Mouse (Mus musculus): ENCODE measurements at regions not wholly inside any gene's neighbourhood (a gene's known extent, or its start where the extent isn't known, plus 50 kb on each side); places are given as distances from the start of the nearest gene placed in this dataset.

DNA sequence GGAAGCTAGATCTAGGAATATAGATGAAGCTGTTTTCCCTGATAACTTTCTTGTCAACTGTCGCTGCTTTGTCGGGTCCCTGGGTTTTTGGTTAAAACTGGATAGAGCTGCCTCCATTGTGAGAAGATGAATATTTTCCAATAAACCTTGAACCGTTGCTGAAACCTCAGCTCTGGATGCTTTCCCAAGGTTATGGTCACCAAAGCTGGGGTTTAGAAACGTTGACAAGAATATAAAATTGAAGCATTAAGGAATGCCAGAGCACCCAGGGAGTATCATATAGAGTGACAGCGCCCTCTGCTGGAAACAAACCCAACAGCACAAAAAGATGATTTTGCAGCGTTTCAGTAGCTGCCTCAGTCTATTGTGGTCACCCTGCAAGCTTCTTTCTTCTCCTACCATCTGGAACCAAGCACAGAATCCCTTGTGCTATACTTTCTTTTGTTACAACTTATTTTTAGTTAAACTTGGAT, 111.7 kb upstream of the Snx19 start:
- Histone ChIP-seq H3K27ac (ENCODE audit: low read depth) (peak overlapping the region; percentile 51; the same call in 1 of the 2 replicates), H3K36me3 (ENCODE audit: control insufficient read depth, insufficient read depth, low read length) (no peaks in the 10 kb centered on the region), H3K9ac (ENCODE audit: low read length) (no peak overlapping the region), H3K4me3 (ENCODE audit: low read depth, low read length) (no peak overlapping the region), H3K27me3 (replicated peaks; ENCODE audit: control insufficient read depth, insufficient read depth, low read length) (no peaks in the 10 kb centered on the region), H3K9me3 (ENCODE audit: control insufficient read depth, low read length) (no peaks in the 10 kb centered on the region), H3K4me2 (ENCODE audit: low read length) (peak overlapping the region; percentile 33), H3K4me1 (replicated peaks; ENCODE audit: control insufficient read depth, insufficient read depth, low read length) (no peaks in the 10 kb centered on the region; the same call in 1 of the 2 replicates)
- ATAC-seq (replicated peaks; ENCODE audit: low FRiP score, low TSS enrichment, low read depth) = no peak
- WGBS = 38% methylated on average over 6 of the region's 6 CpGs
- DNase-seq (ENCODE audit: low spot score) = peak; percentile 76

DNA sequence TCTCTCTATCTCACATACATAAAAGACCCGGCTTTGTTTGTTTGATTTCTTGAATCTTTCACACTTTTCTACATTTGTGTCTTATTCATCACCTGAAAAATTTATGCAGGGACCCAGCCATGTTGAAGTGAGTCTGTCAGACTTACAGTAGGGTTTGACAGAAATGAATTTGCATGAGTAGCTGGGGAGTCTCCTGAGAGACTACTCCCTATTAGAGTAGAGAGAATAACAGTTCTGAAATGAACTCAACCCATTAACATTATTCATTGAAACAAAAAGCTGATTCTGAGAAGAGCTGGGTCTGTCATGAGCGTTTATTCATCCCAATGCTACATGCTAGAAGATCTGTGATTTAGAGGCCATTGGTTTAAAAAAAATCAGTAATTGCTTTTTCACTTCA, 82.0 kb upstream of the Snx19 start:
- no peaks in the 10 kb centered on the region for H3K36me3 ChIP-seq (ENCODE audit: control insufficient read depth, insufficient read depth, low read length)
- 80% methylated on average over 2 of the region's 2 CpGs for WGBS
- no peak overlapping the region for H3K4me3 ChIP-seq (ENCODE audit: low read depth, low read length)
- H3K9me3 ChIP-seq (ENCODE audit: control insufficient read depth, low read length) = no peaks in the 10 kb centered on the region
- H3K4me1 ChIP-seq (replicated peaks; ENCODE audit: control insufficient read depth, insufficient read depth, low read length) = no peaks in the 10 kb centered on the region
- DNase-seq (ENCODE audit: low spot score) (no peak), ATAC-seq (replicated peaks; ENCODE audit: low FRiP score, low TSS enrichment, low read depth) (no peak)
- no peak overlapping the region for H3K9ac ChIP-seq (ENCODE audit: low read length)
- no peak overlapping the region for H3K27ac ChIP-seq (ENCODE audit: low read depth)
- no peaks in the 10 kb centered on the region for H3K27me3 ChIP-seq (replicated peaks; ENCODE audit: control insufficient read depth, insufficient read depth, low read length)
- H3K4me2 ChIP-seq (ENCODE audit: low read length) = no peak overlapping the region

DNA sequence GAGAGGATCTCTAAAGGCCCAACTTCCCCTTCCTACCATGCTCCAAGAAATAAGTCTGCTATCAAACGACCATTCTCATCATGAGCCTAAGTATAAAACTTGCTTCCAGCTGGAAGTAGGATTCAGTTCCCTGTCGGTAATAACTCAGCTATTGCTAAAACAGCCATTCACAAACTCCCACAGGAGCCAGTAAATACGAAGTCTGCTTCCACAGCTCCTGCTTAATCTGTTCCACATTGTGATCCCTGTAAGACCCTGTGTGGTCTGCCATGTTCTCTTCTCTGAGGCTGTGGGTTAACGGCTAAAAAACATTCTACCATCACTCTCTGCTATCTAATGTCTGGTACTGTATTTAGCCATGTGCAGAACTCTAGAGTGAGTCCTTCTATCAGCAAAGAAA, 72.9 kb upstream of the Snx19 start:
- Histone ChIP-seq H3K27me3 (replicated peaks; ENCODE audit: control insufficient read depth, insufficient read depth, low read length) (no peaks in the 10 kb centered on the region), H3K4me2 (ENCODE audit: low read length) (no peak overlapping the region), H3K27ac (ENCODE audit: low read depth) (no peak overlapping the region), H3K36me3 (ENCODE audit: control insufficient read depth, insufficient read depth, low read length) (no peaks in the 10 kb centered on the region), H3K9ac (ENCODE audit: low read length) (no peak overlapping the region), H3K4me3 (ENCODE audit: low read depth, low read length) (no peak overlapping the region), H3K9me3 (ENCODE audit: control insufficient read depth, low read length) (no peaks in the 10 kb centered on the region), H3K4me1 (replicated peaks; ENCODE audit: control insufficient read depth, insufficient read depth, low read length) (no peaks in the 10 kb centered on the region)
- no peak for DNase-seq (ENCODE audit: low spot score)
- whole genome bisulfite sequencing = 78% methylated on average over 4 of the region's 4 CpGs
- no peak for ATAC-seq (replicated peaks; ENCODE audit: low FRiP score, low TSS enrichment, low read depth)

DNA sequence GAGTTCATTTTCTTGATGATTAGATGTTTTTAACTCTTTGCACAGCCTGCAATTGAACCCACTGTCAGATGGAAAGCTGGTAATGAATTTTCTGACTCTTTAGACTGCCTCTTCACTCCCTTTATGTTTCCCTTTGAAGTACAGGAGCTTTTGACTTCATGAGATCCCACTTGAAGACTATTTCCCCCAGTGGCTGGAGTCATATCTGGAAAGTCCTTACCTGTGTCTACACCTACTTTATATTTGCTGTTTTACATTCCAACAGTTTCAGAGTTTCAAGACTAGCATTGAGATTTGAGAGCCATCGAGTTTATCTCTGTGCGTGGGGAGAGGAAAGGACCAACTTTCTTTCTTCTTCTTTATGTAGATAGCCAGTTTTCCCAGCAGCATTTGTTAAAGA, 71.3 kb upstream of the Snx19 start:
- ATAC-seq (replicated peaks; ENCODE audit: low FRiP score, low TSS enrichment, low read depth) = no peak
- Histone ChIP-seq H3K27ac (ENCODE audit: low read depth) (no peak overlapping the region), H3K4me2 (ENCODE audit: low read length) (no peak overlapping the region), H3K4me3 (ENCODE audit: low read depth, low read length) (no peak overlapping the region), H3K27me3 (replicated peaks; ENCODE audit: control insufficient read depth, insufficient read depth, low read length) (no peaks in the 10 kb centered on the region), H3K36me3 (ENCODE audit: control insufficient read depth, insufficient read depth, low read length) (no peaks in the 10 kb centered on the region), H3K4me1 (replicated peaks; ENCODE audit: control insufficient read depth, insufficient read depth, low read length) (no peaks in the 10 kb centered on the region), H3K9me3 (ENCODE audit: control insufficient read depth, low read length) (no peaks in the 10 kb centered on the region), H3K9ac (ENCODE audit: low read length) (no peak overlapping the region)
- WGBS = 94% methylated on average over 2 of the region's 2 CpGs
- no peak for DNase-seq (ENCODE audit: low spot score)

- ATAC-seq (replicated peaks; ENCODE audit: low FRiP score, low TSS enrichment, low read depth) (no peak), DNase-seq (ENCODE audit: low spot score) (no peak)
- no peak overlapping the region for H3K4me3 ChIP-seq (ENCODE audit: low read depth, low read length)
- no peaks in the 10 kb centered on the region for H3K9me3 ChIP-seq (ENCODE audit: control insufficient read depth, low read length)
- WGBS = 68% methylated on average over 11 of the region's 11 CpGs
- no peak overlapping the region for H3K27ac ChIP-seq (ENCODE audit: low read depth)
- no peak overlapping the region for H3K9ac ChIP-seq (ENCODE audit: low read length)
- H3K36me3 ChIP-seq (ENCODE audit: control insufficient read depth, insufficient read depth, low read length) = no peaks in the 10 kb centered on the region
- no peaks in the 10 kb centered on the region for H3K4me1 ChIP-seq (replicated peaks; ENCODE audit: control insufficient read depth, insufficient read depth, low read length)
- H3K4me2 ChIP-seq (ENCODE audit: low read length) = no peak overlapping the region
- H3K27me3 ChIP-seq (replicated peaks; ENCODE audit: control insufficient read depth, insufficient read depth, low read length) = no peaks in the 10 kb centered on the region
Measured at GRCm38 (mm10) chr9:30369554-30370440, 57.1 kb upstream of the Snx19 start.

DNA sequence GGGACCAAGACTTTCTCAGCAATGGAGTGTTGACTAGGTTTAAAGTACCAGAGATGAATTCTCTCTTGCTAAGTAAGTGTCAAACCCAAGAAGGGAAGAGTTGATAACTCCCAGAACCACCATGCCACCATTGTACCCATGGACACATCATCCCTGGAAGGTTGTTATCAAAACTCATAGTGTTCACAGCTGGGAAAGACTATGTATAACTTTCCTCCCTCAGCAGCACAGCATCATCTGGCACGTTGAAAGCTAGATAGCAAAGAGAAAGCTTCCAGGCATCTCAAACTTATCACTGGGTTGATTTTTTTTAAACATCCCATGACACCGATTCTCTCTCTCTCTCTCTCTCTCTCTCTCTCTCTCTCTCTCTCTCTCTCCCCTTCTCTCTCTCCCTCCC, 56.1 kb upstream of the Snx19 start:
- H3K27ac ChIP-seq (ENCODE audit: low read depth) = no peak overlapping the region
- no peaks in the 10 kb centered on the region for H3K27me3 ChIP-seq (replicated peaks; ENCODE audit: control insufficient read depth, insufficient read depth, low read length)
- no peak overlapping the region for H3K9ac ChIP-seq (ENCODE audit: low read length)
- no peak for DNase-seq (ENCODE audit: low spot score)
- ATAC-seq (replicated peaks; ENCODE audit: low FRiP score, low TSS enrichment, low read depth) = no peak
- H3K4me2 ChIP-seq (ENCODE audit: low read length) = no peak overlapping the region
- no peaks in the 10 kb centered on the region for H3K36me3 ChIP-seq (ENCODE audit: control insufficient read depth, insufficient read depth, low read length)
- H3K4me1 ChIP-seq (replicated peaks; ENCODE audit: control insufficient read depth, insufficient read depth, low read length) = no peaks in the 10 kb centered on the region
- no peak overlapping the region for H3K4me3 ChIP-seq (ENCODE audit: low read depth, low read length)
- 52% methylated on average over 2 of the region's 2 CpGs for WGBS
- no peaks in the 10 kb centered on the region for H3K9me3 ChIP-seq (ENCODE audit: control insufficient read depth, low read length)

DNA sequence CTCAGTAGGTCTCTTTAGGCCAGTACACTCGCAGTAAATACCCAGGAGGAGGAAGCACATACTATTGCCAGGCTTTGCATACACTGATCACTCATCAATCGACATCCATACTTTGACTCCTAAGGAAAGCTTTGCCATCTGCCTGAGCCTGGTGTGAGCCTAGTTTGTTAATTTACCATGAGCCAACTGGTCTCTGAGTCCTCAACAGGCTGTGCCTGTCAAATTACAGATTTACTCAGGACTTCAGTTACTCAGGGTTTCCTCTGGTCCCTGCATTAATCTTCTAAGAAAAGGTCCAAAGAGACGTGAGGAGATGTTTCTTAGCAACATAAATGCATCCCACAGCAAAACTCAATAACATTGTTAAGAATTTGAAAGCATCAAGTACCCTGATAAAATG, 50.0 kb upstream of the Snx19 start:
- DNase-seq (ENCODE audit: low spot score) (no peak), ATAC-seq (replicated peaks; ENCODE audit: low FRiP score, low TSS enrichment, low read depth) (no peak)
- Histone ChIP-seq H3K36me3 (ENCODE audit: control insufficient read depth, insufficient read depth, low read length) (no peaks in the 10 kb centered on the region), H3K9me3 (ENCODE audit: control insufficient read depth, low read length) (no peaks in the 10 kb centered on the region), H3K4me3 (ENCODE audit: low read depth, low read length) (no peak overlapping the region), H3K4me1 (replicated peaks; ENCODE audit: control insufficient read depth, insufficient read depth, low read length) (no peaks in the 10 kb centered on the region), H3K9ac (ENCODE audit: low read length) (no peak overlapping the region), H3K27ac (ENCODE audit: low read depth) (no peak overlapping the region), H3K4me2 (ENCODE audit: low read length) (no peak overlapping the region), H3K27me3 (replicated peaks; ENCODE audit: control insufficient read depth, insufficient read depth, low read length) (no peaks in the 10 kb centered on the region)
- 71% methylated on average over 3 of the region's 3 CpGs for WGBS

Measured in intestine, embryonic 14.5 days (tissue).